Mouse (Mus musculus): ENCODE measurements at regions not wholly inside any gene's neighbourhood (a gene's known extent, or its start where the extent isn't known, plus 50 kb on each side); places are given as distances from the start of the nearest gene placed in this dataset.

DNA sequence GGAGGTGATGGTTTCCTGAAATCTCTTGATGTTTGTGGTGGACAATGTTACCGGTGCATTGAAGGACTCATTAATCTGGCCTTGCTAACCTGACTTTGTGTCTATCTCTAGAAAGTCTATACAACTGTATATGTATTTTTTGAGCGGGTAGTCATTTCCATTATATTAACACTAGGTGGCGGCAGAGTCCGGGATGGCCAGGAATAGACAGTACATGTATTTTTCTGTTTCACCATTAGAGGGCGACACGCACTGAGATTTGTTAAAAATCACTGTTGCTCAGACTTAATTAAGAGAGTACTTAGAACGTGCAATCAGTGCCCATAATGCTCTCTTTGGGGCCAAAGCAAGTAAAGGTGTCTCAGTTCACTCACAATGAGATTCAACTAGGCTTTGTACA, 146.1 kb upstream of the Il1rapl2 start:
- DNase-seq: peak; percentile 2
